Mouse (Mus musculus) E14TG2a.4 (cell line): Measurements from ENCODE around the gene R3hdml.
"Not testable (repeated sequence)": the region's sequence is repeated elsewhere in the genome, so short reads cannot be mapped to it uniquely, and the experiment has no call there.

ENCODE experiments used
- H3K27me3 ChIP-seq: 2 replicates; pipeline ENCODE4 v1.6.1; 2014; ENCODE audit warnings: low read length, control low read depth; ENCODE audit not compliant: insufficient read depth
- H3K36me3 ChIP-seq: 2 replicates; pipeline ENCODE4 v1.6.1; 2014; ENCODE audit warnings: low read length, control low read depth; ENCODE audit not compliant: insufficient read depth
- H3K4me1 ChIP-seq: replicated peaks from 2 replicates; pipeline ENCODE4 v1.6.1; 2014; ENCODE audit warnings: low read depth, low read length, control low read depth
- H3K4me3 ChIP-seq: replicated peaks from 2 replicates; pipeline ENCODE4 v1.5.1; 2014; ENCODE audit warnings: mild to moderate bottlenecking, low read length
- H3K9me3 ChIP-seq: 2 replicates; pipeline ENCODE4 v1.6.1; 2014; ENCODE audit warnings: low read length, control low read depth
- CTCF ChIP-seq: conservative IDR thresholded peaks from 2 replicates; pipeline ENCODE4 v1.5.1; 2014; ENCODE audit warnings: low read length
- NANOG ChIP-seq: IDR thresholded peaks from 2 replicates; pipeline ENCODE4 v1.6.1; 2014; ENCODE audit warnings: borderline replicate concordance, low read length, mixed read lengths
- POU5F1 ChIP-seq: IDR thresholded peaks from 2 replicates; pipeline ENCODE4 v1.6.1; 2014; ENCODE audit warnings: low read length, borderline replicate concordance

Gene R3hdml

GRCm38 (mm10) chr2:163459380-163459779 is 32.7 kb upstream of the R3hdml start:
- Histone ChIP-seq H3K9me3 (peaks cover 21% of the 10 kb centered on the region), H3K27me3 (no peaks in the 10 kb centered on the region), H3K4me3 (peak overlapping the region; percentile 71), H3K36me3 (peaks cover 15% of the 10 kb centered on the region; the same call in 1 of the 2 replicates), H3K4me1 (peaks cover 71% of the 10 kb centered on the region)
- no peak for TF ChIP-seq CTCF
- TF ChIP-seq NANOG, result no peak
- TF ChIP-seq POU5F1, result no peak

- peaks cover 21% of the 10 kb centered on the region for H3K9me3 ChIP-seq
- H3K4me1 ChIP-seq, result peaks cover 71% of the 10 kb centered on the region
- no peak overlapping the region for H3K4me3 ChIP-seq
- peaks cover 22% of the 10 kb centered on the region for H3K36me3 ChIP-seq
- H3K27me3 ChIP-seq, result no peaks in the 10 kb centered on the region
- TF ChIP-seq NANOG (no peak), POU5F1 (no peak), CTCF (no peak)
Measured at GRCm38 (mm10) chr2:163460622-163461021, 31.5 kb upstream of the R3hdml start.

- not testable (repeated sequence) for H3K27me3 ChIP-seq, H3K4me3 ChIP-seq
- Histone ChIP-seq H3K4me1 (peaks cover 76% of the 10 kb centered on the region), H3K36me3 (peaks cover 27% of the 10 kb centered on the region), H3K9me3 (peaks cover 21% of the 10 kb centered on the region)
Measured at GRCm38 (mm10) chr2:163461307-163461706, 30.8 kb upstream of the R3hdml start.

- Histone ChIP-seq H3K27me3 (no peaks in the 10 kb centered on the region), H3K4me3 (peak overlapping the region; percentile 56), H3K36me3 (peaks cover 35% of the 10 kb centered on the region), H3K9me3 (peaks cover 21% of the 10 kb centered on the region), H3K4me1 (peaks cover 87% of the 10 kb centered on the region)
- TF ChIP-seq CTCF (no peak), NANOG (no peak)
Measured at GRCm38 (mm10) chr2:163462386-163462785, 29.7 kb upstream of the R3hdml start.

- Histone ChIP-seq H3K9me3 (peaks cover 21% of the 10 kb centered on the region), H3K4me1 (peaks cover 88% of the 10 kb centered on the region), H3K36me3 (peaks cover 40% of the 10 kb centered on the region), H3K4me3 (peak overlapping the region; percentile 56), H3K27me3 (no peaks in the 10 kb centered on the region)
- TF ChIP-seq POU5F1 (no peak), NANOG (no peak), CTCF (no peak)
Measured at GRCm38 (mm10) chr2:163462801-163463200, 29.3 kb upstream of the R3hdml start.

GRCm38 (mm10) chr2:163463251-163463769 is 28.8 kb upstream of the R3hdml start:
- no peaks in the 10 kb centered on the region for H3K27me3 ChIP-seq
- peaks cover 45% of the 10 kb centered on the region for H3K36me3 ChIP-seq
- H3K4me3 ChIP-seq, result peak overlapping the region; percentile 56; the same call in 1 of the 2 replicates
- no peak for TF ChIP-seq CTCF
- TF ChIP-seq NANOG, result peak; percentile 70; the same call in 1 of the 2 replicates
- TF ChIP-seq POU5F1, result no peak
- H3K9me3 ChIP-seq, result peaks cover 21% of the 10 kb centered on the region
- H3K4me1 ChIP-seq, result peaks cover 88% of the 10 kb centered on the region

GRCm38 (mm10) chr2:163463998-163464397 is 28.1 kb upstream of the R3hdml start:
- H3K27me3 ChIP-seq, result no peaks in the 10 kb centered on the region
- peaks cover 88% of the 10 kb centered on the region for H3K4me1 ChIP-seq
- H3K4me3 ChIP-seq, result peak overlapping the region; percentile 48
- peaks cover 21% of the 10 kb centered on the region for H3K9me3 ChIP-seq
- peaks cover 52% of the 10 kb centered on the region for H3K36me3 ChIP-seq
- TF ChIP-seq CTCF, result no peak
- TF ChIP-seq NANOG, result no peak
- TF ChIP-seq POU5F1, result no peak

- TF ChIP-seq POU5F1 (no peak), CTCF (no peak), NANOG (no peak)
- Histone ChIP-seq H3K9me3 (peaks cover 21% of the 10 kb centered on the region), H3K4me1 (peaks cover 89% of the 10 kb centered on the region), H3K27me3 (no peaks in the 10 kb centered on the region), H3K4me3 (peak overlapping the region; percentile 48), H3K36me3 (peaks cover 57% of the 10 kb centered on the region)
Measured at GRCm38 (mm10) chr2:163464562-163464961, 27.6 kb upstream of the R3hdml start.

- no peaks in the 10 kb centered on the region for H3K27me3 ChIP-seq
- peaks cover 55% of the 10 kb centered on the region for H3K36me3 ChIP-seq
- TF ChIP-seq CTCF, result no peak
- no peak for TF ChIP-seq NANOG
- no peak for TF ChIP-seq POU5F1
- H3K4me1 ChIP-seq, result peaks cover 97% of the 10 kb centered on the region
- peak overlapping the region; percentile 24; the same call in 1 of the 2 replicates for H3K4me3 ChIP-seq
- H3K9me3 ChIP-seq, result no peaks in the 10 kb centered on the region
Measured at GRCm38 (mm10) chr2:163466771-163467170, 25.3 kb upstream of the R3hdml start.
